Mouse (Mus musculus) heart, embryonic 13.5 days (tissue): Measurements from ENCODE around the gene Cend1. TPM values are rescaled to one million over a fixed set of nuclear protein-coding genes. Genes with fewer than 3 reads are reported as not detected.
A peak's percentile ranks its signal among the peaks of the same experiment; 100 is the strongest.

Experiments
- ATAC-seq: fragments of 200-750 bp; cut with Nextera tagmentation; 2 replicates; pipeline ENCODE4 v1.8.0; 2017; ENCODE audit warnings: moderate TSS enrichment; ENCODE audit not compliant: insufficient number of reproducible peaks, low FRiP score, low TSS enrichment; ENCODE audit errors: extremely low read depth
- H3K27ac ChIP-seq: fragments of 300-500 bp; sonication (generic); replicated peaks from 2 replicates; pipeline ENCODE4 v1.5.1; 2015; ENCODE audit warnings: moderate library complexity, mild to moderate bottlenecking, inconsistent platforms
- H3K27me3 ChIP-seq: fragments of 300-500 bp; sonication (generic); replicated peaks from 2 replicates; pipeline ENCODE4 v1.6.1; 2015; ENCODE audit warnings: mild to moderate bottlenecking, inconsistent platforms
- H3K36me3 ChIP-seq: fragments of 300-500 bp; sonication (generic); 2 replicates; pipeline ENCODE4 v1.6.1; 2015; ENCODE audit warnings: mild to moderate bottlenecking, inconsistent platforms
- H3K4me1 ChIP-seq: fragments of 300-500 bp; sonication (generic); 2 replicates; pipeline ENCODE4 v1.6.1; 2015; ENCODE audit warnings: inconsistent platforms
- H3K4me2 ChIP-seq: fragments of 300-500 bp; sonication (generic); 2 replicates; pipeline ENCODE4 v1.6.1; 2015; ENCODE audit warnings: inconsistent platforms, mild to moderate bottlenecking, moderate library complexity
- H3K4me3 ChIP-seq: fragments of 300-500 bp; sonication (generic); 2 replicates; pipeline ENCODE4 v1.5.1; 2015; ENCODE audit warnings: moderate library complexity, mild to moderate bottlenecking, inconsistent platforms
- H3K9ac ChIP-seq: fragments of 300-500 bp; sonication (generic); 2 replicates; pipeline ENCODE4 v1.6.1; 2015; ENCODE audit warnings: inconsistent platforms, mild to moderate bottlenecking, moderate library complexity
- H3K9me3 ChIP-seq: fragments of 300-500 bp; sonication (generic); 2 replicates; pipeline ENCODE4 v1.6.1; 2016; ENCODE audit warnings: inconsistent platforms
- WGBS: fragments of 180-500 bp; shearing (Covaris S2); methylation state at CpG from one replicate; pipeline ENCODE4 v1.1.7; 2015; ENCODE audit warnings: mixed read lengths; 5-methylcytosine and 5-hydroxymethylcytosine counted together
- polyA plus RNA-seq: library from polyadenylated mRNA; unstranded; fragments of >200 nt; fragmentation: Nextera tagmentation; extraction: Ambion mirVana; gene quantifications from 2 replicates; pipeline ENCODE4 v1.2.1, GENCODE M21; 2015

The Cend1 gene
- polyA plus RNA-seq, 1 experiment from 2014 or later, result 8.1 TPM

DNA sequence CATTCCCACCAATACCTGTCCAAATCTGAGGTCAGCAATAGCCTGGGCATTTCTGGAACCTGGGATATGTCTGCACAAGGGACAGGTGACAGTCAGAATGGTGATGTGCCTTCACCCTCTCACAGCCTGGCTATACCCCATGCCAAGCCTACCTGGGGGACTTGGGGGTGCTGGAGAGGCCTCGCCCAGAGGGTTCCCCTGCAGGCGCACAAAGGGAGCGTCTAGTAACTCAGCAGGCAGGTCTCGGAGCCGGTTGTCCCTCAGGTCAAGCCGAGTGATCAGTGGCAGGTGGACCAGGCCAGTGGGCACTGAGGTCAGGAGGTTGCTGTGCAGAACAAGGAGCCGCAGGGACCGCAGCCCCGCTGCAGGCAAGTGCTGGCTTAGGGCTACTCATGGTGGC, 12.2 kb upstream of the Cend1 start:
- WGBS, result 90% methylated on average over 9 of the region's 9 CpGs
- H3K4me3 ChIP-seq, result no peak overlapping the region
- no peak for ATAC-seq
- H3K9ac ChIP-seq, result 0 out of 2 replicates have a peak overlapping the region, but pooled peaks have one; percentile 24
- no peak overlapping the region for H3K27ac ChIP-seq
- H3K4me1 ChIP-seq, result peaks cover 47% of the 10 kb centered on the region
- H3K9me3 ChIP-seq, result no peaks in the 10 kb centered on the region
- no peak overlapping the region for H3K4me2 ChIP-seq
- no peaks in the 10 kb centered on the region for H3K27me3 ChIP-seq
- peaks cover 43% of the 10 kb centered on the region for H3K36me3 ChIP-seq

DNA sequence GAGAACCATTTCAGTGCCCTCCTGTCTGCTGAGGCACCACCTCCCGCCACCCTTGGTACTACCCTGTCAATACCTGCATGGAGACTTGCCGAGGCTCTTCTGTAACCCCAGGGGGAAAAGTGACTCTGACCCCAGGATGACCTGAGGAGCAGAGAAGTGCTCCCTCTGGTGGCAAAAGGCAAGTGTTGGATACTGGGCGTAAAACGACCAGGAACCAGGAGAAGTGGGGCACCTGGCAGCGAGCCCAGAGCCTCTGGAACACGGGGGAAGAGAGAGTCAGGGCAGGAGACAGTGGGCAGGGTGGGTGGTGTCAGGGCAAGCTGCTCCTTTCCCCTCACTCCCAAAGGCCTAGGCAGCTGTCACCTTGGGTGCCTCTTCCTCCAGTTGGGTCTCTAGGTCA, 11.3 kb upstream of the Cend1 start:
- 23% methylated on average over 6 of the region's 6 CpGs for WGBS
- Histone ChIP-seq H3K9me3 (no peaks in the 10 kb centered on the region), H3K4me2 (no peak overlapping the region), H3K4me1 (peaks cover 55% of the 10 kb centered on the region), H3K27me3 (no peaks in the 10 kb centered on the region), H3K27ac (no peak overlapping the region), H3K4me3 (no peak overlapping the region), H3K9ac (no peak overlapping the region), H3K36me3 (peaks cover 43% of the 10 kb centered on the region)
- no peak for ATAC-seq

DNA sequence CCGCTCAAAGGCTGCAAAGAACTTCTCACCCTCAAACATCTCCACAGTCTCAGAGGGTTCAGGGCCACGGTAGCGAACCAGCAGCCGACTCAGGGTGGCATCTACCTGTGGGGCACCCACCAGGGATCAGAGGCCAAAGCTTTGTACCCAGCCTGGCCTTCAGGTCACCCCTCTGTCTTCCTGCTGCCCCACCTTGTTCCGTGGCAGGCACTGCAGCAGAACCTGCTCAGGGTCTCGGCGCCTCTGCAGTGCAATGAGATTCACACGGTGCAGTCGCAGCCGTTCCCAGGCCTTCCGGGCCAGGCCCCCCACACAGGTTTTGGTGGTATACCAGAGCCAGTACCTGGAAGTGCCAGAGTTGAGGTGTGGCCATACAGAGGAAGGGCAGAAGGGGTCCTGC, 10.5 kb upstream of the Cend1 start:
- Histone ChIP-seq H3K4me1 (peaks cover 61% of the 10 kb centered on the region), H3K9ac (no peak overlapping the region), H3K4me2 (no peak overlapping the region), H3K9me3 (no peaks in the 10 kb centered on the region), H3K4me3 (no peak overlapping the region), H3K27ac (no peak overlapping the region), H3K36me3 (peaks cover 43% of the 10 kb centered on the region), H3K27me3 (no peaks in the 10 kb centered on the region)
- 93% methylated on average over 11 of the region's 11 CpGs for WGBS
- ATAC-seq, result no peak

DNA sequence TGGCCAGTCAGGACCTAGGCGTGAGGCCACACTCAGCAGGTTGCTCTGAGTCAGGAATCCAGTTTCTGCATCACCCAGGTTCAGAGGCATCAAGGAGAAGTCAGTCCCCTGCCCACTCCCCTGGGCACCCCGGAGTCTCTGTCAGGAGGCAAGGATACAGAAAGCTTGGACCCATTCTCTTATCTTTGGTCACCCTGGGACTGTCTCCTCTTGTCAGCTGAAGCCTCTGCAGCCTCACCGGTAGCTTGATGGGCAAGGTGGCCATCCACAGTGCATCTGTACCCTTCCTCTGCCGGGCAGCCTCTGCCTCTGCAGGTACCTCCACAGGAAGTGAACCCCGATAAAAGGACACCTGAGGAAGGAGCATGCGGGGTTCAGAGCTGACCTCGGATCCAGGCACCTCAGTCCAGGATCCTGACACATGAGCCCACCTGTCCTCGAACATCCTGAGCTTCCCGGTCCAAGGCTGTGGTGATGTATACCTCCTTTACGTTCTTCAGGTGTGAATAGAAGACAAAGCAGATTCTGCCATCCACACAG, 9.9 kb upstream of the Cend1 start:
- Histone ChIP-seq H3K27ac (no peak overlapping the region), H3K9ac (no peak overlapping the region), H3K36me3 (peaks cover 43% of the 10 kb centered on the region), H3K4me2 (no peak overlapping the region), H3K4me1 (peaks cover 65% of the 10 kb centered on the region), H3K9me3 (no peaks in the 10 kb centered on the region), H3K27me3 (no peaks in the 10 kb centered on the region), H3K4me3 (no peak overlapping the region)
- no peak for ATAC-seq
- 93% methylated on average over 10 of the region's 10 CpGs for WGBS

DNA sequence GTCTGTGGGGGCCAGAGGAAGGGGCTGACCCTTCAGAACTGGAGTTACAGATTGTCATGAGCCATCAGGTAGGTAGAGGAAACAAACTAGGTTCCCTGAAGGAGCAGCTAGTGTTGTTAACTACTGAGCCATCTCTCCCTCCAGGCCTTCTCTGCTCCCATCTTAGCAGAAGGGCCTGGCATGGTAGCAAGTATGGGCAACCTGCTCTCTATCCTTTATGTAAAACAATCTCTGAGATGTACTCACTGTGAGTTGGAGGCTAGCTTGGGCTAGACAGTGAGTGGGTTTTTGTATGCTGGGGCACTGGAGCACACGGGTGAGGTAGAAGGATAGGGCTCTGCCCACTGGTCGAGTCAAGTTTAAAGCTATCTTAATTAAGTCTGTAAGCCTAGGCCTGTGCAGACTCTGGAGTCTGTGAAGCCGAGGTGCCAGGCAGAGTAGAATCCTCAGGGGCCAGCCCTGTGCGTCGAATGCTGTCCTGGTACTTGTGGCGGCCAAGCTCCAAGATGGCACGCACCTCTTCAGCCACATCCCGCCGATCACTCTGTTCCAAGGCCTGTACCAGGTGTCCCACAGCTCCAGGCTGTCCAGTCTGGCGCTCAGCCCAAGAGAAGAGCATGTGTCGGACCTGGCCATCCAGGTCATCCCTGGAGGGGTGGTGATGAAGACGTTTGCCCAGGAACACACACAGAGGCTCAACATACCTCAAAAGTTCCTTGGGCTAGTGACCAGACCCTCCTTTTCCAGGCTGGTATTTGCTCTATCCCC, 9.1 kb upstream of the Cend1 start:
- no peaks in the 10 kb centered on the region for H3K9me3 ChIP-seq
- peaks cover 48% of the 10 kb centered on the region for H3K36me3 ChIP-seq
- H3K4me2 ChIP-seq, result no peak overlapping the region
- H3K27ac ChIP-seq, result no peak overlapping the region
- 89% methylated on average over 12 of the region's 12 CpGs for WGBS
- H3K9ac ChIP-seq, result no peak overlapping the region
- peaks cover 66% of the 10 kb centered on the region for H3K4me1 ChIP-seq
- ATAC-seq, result no peak
- no peak overlapping the region for H3K4me3 ChIP-seq
- no peaks in the 10 kb centered on the region for H3K27me3 ChIP-seq

DNA sequence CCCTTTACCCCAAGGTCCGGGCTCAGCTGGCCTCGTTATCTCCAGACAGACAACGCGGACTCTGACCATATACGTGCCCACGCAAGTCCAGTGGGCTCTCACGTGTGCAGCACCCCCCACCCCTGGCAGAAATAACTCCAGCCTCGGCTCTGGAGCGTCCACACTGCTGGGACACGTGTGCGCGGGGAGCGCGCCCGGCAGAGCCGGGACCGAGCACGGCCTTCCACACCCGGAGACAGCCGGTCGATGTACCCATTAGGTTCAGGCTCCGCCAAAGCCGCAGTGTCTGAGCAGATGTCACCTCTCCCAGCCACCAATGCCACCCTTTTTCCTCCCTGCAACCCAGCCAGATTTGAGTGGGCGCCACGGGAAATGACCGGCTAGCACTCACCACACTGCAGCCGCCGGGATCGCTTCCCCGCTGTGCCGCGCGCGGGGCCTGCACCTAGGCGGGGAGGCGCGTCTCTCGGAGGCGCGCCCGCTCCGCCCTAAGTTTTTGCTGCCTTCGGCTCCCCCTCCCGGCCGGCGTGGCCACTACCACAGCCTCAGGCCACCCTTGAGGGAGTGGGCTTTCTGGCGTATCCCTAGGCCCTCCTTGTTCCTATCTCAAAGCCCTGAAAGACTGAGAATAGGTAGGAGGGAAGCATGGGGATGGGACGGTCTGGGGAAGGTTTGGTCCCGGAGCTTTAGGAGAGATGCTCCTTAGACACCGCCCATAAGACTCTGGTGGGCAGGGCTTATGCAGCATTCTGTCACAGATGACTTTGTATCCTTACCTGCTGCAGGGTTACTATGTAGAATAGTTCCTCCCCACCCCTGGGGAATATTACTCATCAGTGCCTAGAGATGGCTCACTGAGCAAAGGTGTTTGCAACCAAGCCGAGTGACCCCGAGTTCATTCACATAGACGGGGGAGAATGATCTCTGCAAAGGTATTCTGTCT, 8.2 kb upstream of the Cend1 start, which contains the start of gene Slc25a22:
Gene Slc25a22 (minus strand): TSS at position 715 of the 943 bp plus-strand sequence.
- WGBS, result 6% methylated on average over 53 of the region's 53 CpGs

DNA sequence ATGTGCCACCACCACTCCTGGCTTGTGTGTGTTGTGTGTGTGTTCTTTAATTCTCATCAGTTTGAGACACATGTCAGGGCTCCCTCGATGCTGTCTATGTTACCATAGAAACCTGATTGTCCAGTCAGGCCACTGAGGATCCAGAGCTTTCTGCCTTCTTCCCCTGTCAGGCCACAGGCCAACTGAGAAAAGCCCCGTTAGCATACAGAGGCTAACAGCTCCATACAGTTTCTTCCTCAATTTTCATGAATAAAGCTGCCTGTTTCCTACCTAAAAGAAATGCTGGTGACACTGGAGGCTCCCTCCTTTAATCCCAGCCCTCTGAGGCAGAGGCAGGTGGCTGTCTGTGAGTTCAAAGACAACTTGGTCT, 7.2 kb upstream of the Cend1 start:
- Histone ChIP-seq H3K4me3 (peak overlapping the region; percentile 77), H3K4me2 (peak overlapping the region; percentile 96), H3K27ac (no peak overlapping the region), H3K4me1 (peaks cover 50% of the 10 kb centered on the region), H3K36me3 (peaks cover 59% of the 10 kb centered on the region), H3K9ac (peak overlapping the region; percentile 90), H3K27me3 (no peaks in the 10 kb centered on the region), H3K9me3 (no peaks in the 10 kb centered on the region)
- 64% methylated on average over 2 of the region's 2 CpGs for WGBS
- ATAC-seq, result no peak

More for the DNA sequence above, 8.2 kb upstream of the Cend1 start, which contains the start of gene Slc25a22:
- ATAC-seq, result peak; percentile 58; the same call in 1 of the 2 replicates
- peaks cover 57% of the 10 kb centered on the region for H3K36me3 ChIP-seq
- no peaks in the 10 kb centered on the region for H3K27me3 ChIP-seq
- H3K27ac ChIP-seq, result peak within 1 kb of the TSS; percentile 62
- peak within 1 kb of the TSS; percentile 90 for H3K9ac ChIP-seq
- peak within 1 kb of the TSS; percentile 96 for H3K4me2 ChIP-seq
- peaks cover 56% of the 10 kb centered on the region for H3K4me1 ChIP-seq
- no peaks in the 10 kb centered on the region for H3K9me3 ChIP-seq
- H3K4me3 ChIP-seq, result peak within 1 kb of the TSS; percentile 77

DNA sequence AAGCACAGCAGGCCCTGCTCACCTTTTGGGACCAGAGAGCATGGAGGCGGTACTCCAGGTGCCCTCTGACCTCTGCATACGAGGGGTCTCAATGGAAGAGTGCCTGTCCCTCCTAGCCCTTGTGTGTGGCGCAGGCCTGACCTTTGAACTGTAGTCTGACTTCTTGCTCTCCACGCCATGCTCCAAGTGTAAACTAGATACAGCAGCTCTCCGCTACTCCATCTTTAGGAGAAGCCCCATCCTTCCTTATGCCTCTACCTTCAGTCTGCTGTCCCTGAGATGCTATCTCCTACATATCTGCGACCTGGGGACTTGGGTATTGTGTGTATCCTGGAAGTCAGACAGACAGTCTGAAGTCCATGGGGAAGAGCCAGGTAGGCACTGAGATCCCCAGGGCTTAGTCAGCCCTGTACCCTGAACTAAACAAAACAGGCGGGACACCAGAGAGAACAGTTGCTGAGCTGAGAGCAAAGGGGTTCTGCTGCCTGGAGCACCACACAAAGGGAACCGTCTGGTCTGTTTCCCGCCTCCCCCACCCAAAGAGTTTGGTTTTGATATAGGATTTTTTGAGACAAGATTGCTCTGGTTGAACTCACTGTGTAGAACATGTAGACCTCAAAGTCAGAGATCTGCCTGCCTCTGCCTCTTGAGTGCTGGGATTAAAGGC, 6.7 kb upstream of the Cend1 start:
- Histone ChIP-seq H3K4me3 (peak overlapping the region; percentile 77), H3K36me3 (peaks cover 59% of the 10 kb centered on the region), H3K27ac (no peak overlapping the region), H3K9me3 (no peaks in the 10 kb centered on the region), H3K9ac (peak overlapping the region; percentile 86; the same call in 1 of the 2 replicates), H3K27me3 (no peaks in the 10 kb centered on the region), H3K4me1 (peaks cover 45% of the 10 kb centered on the region), H3K4me2 (peak overlapping the region; percentile 96)
- WGBS, result 82% methylated on average over 9 of the region's 9 CpGs
- no peak for ATAC-seq

DNA sequence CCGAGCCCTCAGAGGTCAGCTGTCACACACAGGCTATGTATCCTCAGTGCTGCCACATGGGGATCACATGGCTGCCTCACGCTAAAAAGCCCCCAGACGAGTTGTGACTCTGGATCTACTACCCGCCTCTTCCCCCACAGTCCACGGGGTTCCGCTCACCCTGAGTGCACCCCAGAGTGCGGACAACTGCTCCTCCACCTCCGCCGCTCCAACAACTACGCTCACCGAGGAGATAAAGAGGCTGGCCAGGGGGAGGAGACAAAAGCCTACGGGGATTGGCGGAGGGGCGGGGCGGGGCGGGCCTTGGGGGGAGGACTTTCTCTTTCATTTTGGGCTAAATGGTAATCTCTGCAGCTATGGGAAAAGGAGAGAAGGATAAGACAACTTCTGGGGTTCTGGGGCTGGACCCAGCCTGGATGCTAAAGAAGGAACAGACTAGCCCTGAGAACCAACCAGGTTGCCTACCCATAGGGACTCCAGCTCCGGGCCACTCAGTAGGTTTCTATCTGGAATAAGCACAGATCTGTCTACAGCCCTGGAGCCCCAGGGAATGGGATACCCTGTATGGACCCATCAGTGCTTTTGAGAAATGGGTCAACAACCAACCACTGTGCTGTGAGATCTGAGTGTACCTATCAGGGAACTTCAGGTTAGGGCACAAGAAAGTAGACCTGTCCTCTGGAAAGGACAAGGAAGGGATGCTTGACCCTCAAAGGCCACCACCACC, 6.0 kb upstream of the Cend1 start:
- no peak for ATAC-seq
- peaks cover 42% of the 10 kb centered on the region for H3K4me1 ChIP-seq
- 2% methylated on average over 17 of the region's 17 CpGs for WGBS
- peaks cover 61% of the 10 kb centered on the region for H3K36me3 ChIP-seq
- H3K27ac ChIP-seq, result peak overlapping the region; percentile 69
- H3K9me3 ChIP-seq, result no peaks in the 10 kb centered on the region
- peak overlapping the region; percentile 62 for H3K4me3 ChIP-seq
- H3K9ac ChIP-seq, result peak overlapping the region; percentile 86
- H3K27me3 ChIP-seq, result no peaks in the 10 kb centered on the region
- peak overlapping the region; percentile 96 for H3K4me2 ChIP-seq

DNA sequence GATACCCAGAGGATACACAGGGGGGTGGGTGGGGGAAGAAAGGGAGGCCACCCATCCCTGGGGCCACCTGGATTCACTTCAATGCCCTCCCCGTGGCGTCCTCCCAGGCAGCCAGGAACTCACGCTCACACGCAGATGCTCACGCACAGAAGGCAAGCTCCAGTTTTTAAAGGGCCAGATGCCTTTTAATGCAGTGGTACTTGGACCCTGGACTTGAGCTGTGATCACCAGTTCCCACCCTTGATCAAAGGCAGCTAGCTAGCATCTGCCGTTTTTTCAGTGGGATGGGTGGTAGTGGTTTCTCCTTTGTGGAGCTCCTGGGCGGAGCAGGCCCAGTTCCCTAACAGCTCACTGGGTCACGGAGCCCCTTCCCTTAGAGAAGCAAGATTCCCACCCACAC, 5.2 kb upstream of the Cend1 start:
- H3K9me3 ChIP-seq, result no peaks in the 10 kb centered on the region
- ATAC-seq, result no peak
- peak overlapping the region; percentile 86 for H3K9ac ChIP-seq
- H3K4me1 ChIP-seq, result peaks cover 49% of the 10 kb centered on the region
- 15% methylated on average over 8 of the region's 8 CpGs for WGBS
- peak overlapping the region; percentile 62 for H3K4me3 ChIP-seq
- peaks cover 55% of the 10 kb centered on the region for H3K36me3 ChIP-seq
- H3K27ac ChIP-seq, result peak overlapping the region; percentile 69
- no peaks in the 10 kb centered on the region for H3K27me3 ChIP-seq
- peak overlapping the region; percentile 96 for H3K4me2 ChIP-seq
